Mouse (Mus musculus): ENCODE results near the gene Rbfox3.
A peak's percentile ranks its signal among the peaks of the same experiment; 100 is the strongest.

The Rbfox3 gene

GRCm38 (mm10) chr11:118911307-118912070 is at the start of gene Rbfox3:
Rbfox3 (minus strand) TSS chr11:118911597.
- peak; percentile 34 for DNase-seq (ENCODE audit: low read depth)

GRCm38 (mm10) chr11:118960649-118961048 is 49.3 kb upstream of the Rbfox3 start:
- no peak for DNase-seq (ENCODE audit: low read depth)

GRCm38 (mm10) chr11:118957070-118957471 is 45.7 kb upstream of the Rbfox3 start:
- peak; percentile 57 for DNase-seq (ENCODE audit: low read depth)

GRCm38 (mm10) chr11:118955016-118955415 is 43.6 kb upstream of the Rbfox3 start:
- DNase-seq (ENCODE audit: low read depth): no peak

- no peak for DNase-seq (ENCODE audit: low read depth)
Observed at GRCm38 (mm10) chr11:118945868-118946267, 34.5 kb upstream of the Rbfox3 start.

- no peak for DNase-seq (ENCODE audit: low read depth)
Observed at GRCm38 (mm10) chr11:118941268-118941667, 29.9 kb upstream of the Rbfox3 start.

GRCm38 (mm10) chr11:118940539-118940938 is 29.1 kb upstream of the Rbfox3 start:
- no peak for DNase-seq (ENCODE audit: low read depth)

- DNase-seq (ENCODE audit: low read depth): no peak
Observed at GRCm38 (mm10) chr11:118939731-118940130, 28.3 kb upstream of the Rbfox3 start.

GRCm38 (mm10) chr11:118934925-118935324 is 23.5 kb upstream of the Rbfox3 start:
- no peak for DNase-seq (ENCODE audit: low read depth)

GRCm38 (mm10) chr11:118927081-118927480 is 15.7 kb upstream of the Rbfox3 start:
- peak; percentile 72 for DNase-seq (ENCODE audit: low read depth)

GRCm38 (mm10) chr11:118921852-118922251 is 10.5 kb upstream of the Rbfox3 start:
- DNase-seq (ENCODE audit: low read depth): no peak

- no peak for DNase-seq (ENCODE audit: low read depth)
Observed at GRCm38 (mm10) chr11:118916423-118917030, 5.1 kb upstream of the Rbfox3 start.

- no peak for DNase-seq (ENCODE audit: low read depth)
Observed at GRCm38 (mm10) chr11:118915888-118916287, 4.5 kb upstream of the Rbfox3 start.

GRCm38 (mm10) chr11:118912686-118913085 is 1.3 kb upstream of the Rbfox3 start:
- no peak for DNase-seq (ENCODE audit: low read depth)

GRCm38 (mm10) chr11:118910756-118911155 is 641 bp downstream of the Rbfox3 start:
- DNase-seq (ENCODE audit: low read depth): no peak

- DNase-seq (ENCODE audit: low read depth): no peak
Observed at GRCm38 (mm10) chr11:118909814-118910201, 1.6 kb downstream of the Rbfox3 start.

- DNase-seq (ENCODE audit: low read depth): no peak
Observed at GRCm38 (mm10) chr11:118908981-118909813, 2.2 kb downstream of the Rbfox3 start.

GRCm38 (mm10) chr11:118908431-118908980 is 2.9 kb downstream of the Rbfox3 start:
- no peak for DNase-seq (ENCODE audit: low read depth)

GRCm38 (mm10) chr11:118907471-118908401 is 3.7 kb downstream of the Rbfox3 start:
- no peak for DNase-seq (ENCODE audit: low read depth)

GRCm38 (mm10) chr11:118906824-118907470 is 4.5 kb downstream of the Rbfox3 start:
- DNase-seq (ENCODE audit: low read depth): no peak

Measured in NIH3T3 (cell line).